Mouse (Mus musculus) right cerebral cortex, postnatal 25 days (tissue): ENCODE results near the gene Hapln1.

Source experiments
- DNase-seq: peaks from one replicate; pipeline ENCODE4 v3.0.0; 2022

Hapln1 gene

DNA sequence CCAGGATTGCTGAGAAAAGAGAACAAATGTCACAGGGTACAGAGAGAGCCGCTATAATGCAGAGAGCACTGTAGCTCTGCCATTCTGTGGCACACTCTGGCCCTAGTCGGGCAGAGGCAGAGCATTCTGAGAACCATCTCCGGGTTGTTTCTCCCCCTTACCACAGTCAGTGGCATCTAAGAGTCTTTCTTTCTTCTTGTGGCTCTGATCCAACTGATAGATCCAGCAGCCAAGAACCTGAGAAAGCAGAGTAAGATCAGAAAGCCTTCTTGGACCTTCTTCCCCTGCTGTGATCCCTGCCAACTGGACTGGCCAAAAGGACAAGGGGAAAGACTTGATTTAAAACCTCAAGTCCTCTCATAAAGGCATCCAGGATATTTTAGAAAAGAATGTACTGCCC lies 63.7 kb downstream of the Hapln1 start:
- no peak for DNase-seq

DNA sequence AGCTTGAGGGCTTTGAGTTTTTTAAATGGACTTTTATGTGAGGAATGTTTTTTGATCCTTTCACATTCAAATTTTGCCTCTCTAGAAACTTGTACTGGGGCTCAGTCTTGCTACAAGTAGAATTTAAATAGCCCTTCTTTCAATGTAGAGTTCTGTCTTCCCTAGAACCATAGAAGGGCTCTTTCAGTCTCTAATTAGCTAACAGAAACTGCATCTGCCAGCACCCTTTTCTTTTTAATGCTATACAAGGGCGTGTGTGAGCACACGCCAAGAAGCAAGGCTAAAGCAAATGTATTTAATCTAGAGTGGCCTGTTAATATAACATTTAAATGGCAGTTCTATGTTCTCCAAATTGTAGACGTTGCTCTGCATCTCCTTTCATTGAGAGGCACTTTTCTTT lies 67.8 kb downstream of the Hapln1 start:
- DNase-seq: no peak

GRCm38 (mm10) chr13:89619064-89619463 lies 79.5 kb downstream of the Hapln1 start:
- DNase-seq: no peak

DNA sequence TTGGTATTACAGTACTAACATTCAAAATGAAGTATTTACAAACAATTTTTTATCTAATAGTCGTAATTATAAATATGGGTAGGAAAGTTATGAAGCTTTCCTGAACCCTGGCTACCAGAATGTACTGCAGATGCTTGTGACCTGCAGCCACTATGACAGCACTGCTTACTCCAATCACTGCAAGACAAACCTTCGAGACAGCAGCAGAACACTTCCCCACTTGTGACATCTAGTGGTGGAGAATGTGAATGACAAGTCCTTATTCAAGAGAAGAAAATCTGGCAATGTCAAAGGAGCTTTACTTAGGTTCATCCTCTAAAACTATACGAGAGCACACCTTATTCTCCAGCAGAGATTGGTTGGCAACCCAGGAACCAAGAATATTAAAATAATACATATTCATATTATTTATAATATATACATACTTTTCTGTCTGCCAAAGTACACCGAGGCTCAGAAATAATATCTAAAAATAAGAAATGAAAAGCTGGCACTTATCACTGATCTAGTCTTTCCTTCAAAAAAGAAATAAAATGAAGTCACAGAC lies 94.6 kb downstream of the Hapln1 start:
- DNase-seq: no peak

GRCm38 (mm10) chr13:89637012-89637411 lies 97.4 kb downstream of the Hapln1 start:
- no peak for DNase-seq

DNA sequence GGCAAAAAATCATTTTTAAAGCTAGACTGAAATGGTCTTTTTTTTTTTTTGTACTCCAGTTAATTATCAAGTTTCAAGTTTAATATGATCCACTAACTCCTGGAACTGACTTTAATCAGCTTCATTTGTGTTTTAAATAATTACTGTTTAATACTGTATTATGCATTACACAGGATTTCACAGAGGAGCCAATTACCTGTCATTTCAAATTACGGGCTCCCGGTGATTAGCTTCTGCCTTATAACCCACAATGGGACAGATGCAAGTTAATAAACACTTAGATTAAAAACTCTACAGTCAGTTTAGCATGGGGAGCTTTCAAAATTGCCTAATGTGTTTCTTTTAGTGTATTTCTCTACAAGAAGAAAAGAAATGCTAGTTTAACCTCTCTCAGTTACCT lies 106.0 kb downstream of the Hapln1 start:
- DNase-seq: no peak

DNA sequence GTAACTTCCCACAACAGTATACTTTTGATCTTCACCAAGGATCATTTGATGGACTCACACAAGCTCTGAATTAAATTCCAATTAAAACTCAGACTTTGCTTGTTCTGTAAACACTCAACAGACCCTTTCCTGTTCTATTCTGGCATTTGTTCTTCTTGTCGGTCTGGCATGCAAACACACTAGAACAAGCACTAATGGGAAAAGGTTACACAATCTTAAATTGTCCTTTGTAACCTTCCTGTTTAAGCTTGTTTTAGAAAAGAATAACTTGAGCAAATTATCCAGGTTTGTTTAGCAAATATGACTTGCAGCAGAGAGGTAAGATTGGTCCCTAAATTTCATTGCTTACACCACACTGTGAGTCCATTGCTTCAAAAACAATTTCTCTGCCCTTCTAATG lies 113.2 kb downstream of the Hapln1 start:
- DNase-seq: no peak

DNA sequence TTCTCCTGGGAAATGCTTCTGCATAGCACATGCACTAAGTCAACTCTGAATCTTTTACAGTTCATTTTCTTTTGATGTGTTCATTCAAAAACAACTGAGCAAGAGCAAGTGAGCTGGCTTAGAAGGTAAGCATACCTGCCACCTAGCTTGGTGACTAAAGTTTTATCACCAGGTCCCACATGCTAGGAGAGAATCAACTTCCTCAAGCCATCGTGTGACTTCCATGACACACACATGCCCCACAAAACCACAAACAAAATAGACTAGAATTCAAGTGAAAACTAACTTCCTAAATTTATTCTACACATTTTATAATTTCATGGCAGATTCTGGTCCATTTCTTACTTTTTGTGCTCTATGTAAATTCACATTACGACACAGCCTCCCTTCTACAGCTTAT lies 113.7 kb downstream of the Hapln1 start:
- DNase-seq: no peak

DNA sequence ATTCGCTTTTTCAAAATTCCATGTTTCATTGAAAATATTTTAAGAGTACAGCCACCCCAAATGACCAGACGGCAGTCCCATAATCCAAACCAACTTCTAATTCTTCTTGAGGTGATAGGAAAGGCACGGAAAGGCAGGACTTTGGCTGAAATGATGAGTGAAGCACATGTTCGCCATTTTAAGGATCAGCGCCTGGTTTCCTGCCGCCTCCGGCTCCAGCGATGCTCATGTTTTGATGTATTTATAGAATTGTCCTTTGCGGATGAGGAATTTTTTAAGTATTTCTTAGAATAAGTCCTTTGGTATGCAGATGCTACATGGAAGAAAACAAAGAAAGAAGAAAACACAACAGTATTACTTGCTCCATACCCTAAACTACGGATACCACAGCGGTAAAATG lies 117.5 kb downstream of the Hapln1 start:
- DNase-seq: no peak
